Mouse (Mus musculus): ENCODE data around the gene Gas2l3. TPM values are rescaled to one million over a fixed set of nuclear protein-coding genes. Genes with fewer than 3 reads are reported as not detected.

Gas2l3 gene
- total and polyA plus RNA-seq, 3 experiments, result 2.9 to 3.7 TPM; not detected in 1

DNA sequence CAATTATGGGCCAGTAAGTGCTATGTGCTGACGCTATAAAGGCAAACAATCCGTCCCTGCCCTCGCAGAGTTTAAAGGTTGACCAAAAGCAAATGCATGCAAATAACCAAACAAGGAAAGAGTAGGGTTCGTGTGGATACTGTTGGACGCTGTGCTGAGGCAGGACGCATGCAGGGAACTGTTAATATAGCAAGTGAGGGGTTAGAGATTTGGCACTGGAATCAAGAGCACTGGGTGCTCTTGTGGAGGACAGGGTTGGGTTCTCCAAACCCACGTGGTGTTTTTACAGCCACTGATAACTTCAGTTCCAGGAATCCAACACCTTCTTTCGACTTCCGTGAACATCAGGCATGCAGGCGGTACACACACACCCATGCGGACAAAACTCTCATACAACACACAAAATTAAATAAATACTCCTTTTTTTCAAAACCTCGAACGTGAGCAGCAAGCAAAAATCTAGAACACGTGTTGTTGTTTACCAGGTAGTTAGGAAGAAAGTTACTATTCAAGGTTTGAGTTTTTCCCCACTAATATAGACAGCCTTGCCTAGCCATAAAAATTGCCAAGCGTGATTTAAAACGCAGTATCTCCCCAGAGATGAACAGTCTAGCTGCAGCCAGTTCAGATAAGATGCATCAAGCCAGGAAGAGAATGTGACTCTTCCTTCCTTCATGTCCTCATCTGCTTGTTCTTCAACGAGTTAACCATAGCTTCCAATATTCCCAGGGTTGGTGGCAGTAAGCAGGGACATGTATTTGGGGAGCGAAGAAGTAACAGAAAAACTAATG, 40.2 kb upstream of the Gas2l3 start:
- H3K79me2 ChIP-seq (ENCODE audit: control insufficient read depth, insufficient read depth, low read length, poor library complexity), result no peaks in the 10 kb centered on the region
- no peak overlapping the region for H3K9ac ChIP-seq (ENCODE audit: control insufficient read depth, low read depth, low read length, poor library complexity, severe bottlenecking)
- TF ChIP-seq MYC (IDR thresholded peaks at IDR 0.05; ENCODE audit: low read depth, low read length), result no peak
- no peak for TF ChIP-seq TCF12 (IDR thresholded peaks at IDR 0.05; ENCODE audit: low read depth, low read length)
- TF ChIP-seq MYB (IDR thresholded peaks at IDR 0.05; ENCODE audit: low read depth, low read length), result no peak
- TF ChIP-seq KAT2A (conservative IDR thresholded peaks at IDR 0.05; ENCODE audit: low read depth, low read length), result no peak
- TF ChIP-seq GATA1 (IDR thresholded peaks at IDR 0.05; ENCODE audit: low read depth, low read length), result 0 out of 2 replicates have a peak, but pooled peaks have one; percentile 14
- no peak for TF ChIP-seq SMC3 (IDR thresholded peaks at IDR 0.05; ENCODE audit: low read depth, low read length)
- H3K27ac ChIP-seq (ENCODE audit: control insufficient read depth, low read depth, low read length), result no peak overlapping the region
- peaks cover 0 to 44% of the 10 kb centered on the region in 2 experiments; a peak in 2 of 4 replicates for H3K36me3 ChIP-seq (ENCODE audit: control insufficient read depth in 1 of 2, insufficient read depth in 2 of 2, low read length in 2 of 2)
- H3K4me3 ChIP-seq (ENCODE audit: control insufficient read depth in 1 of 2, insufficient read depth in 1 of 2, low read depth in 2 of 2, low read length in 2 of 2), result no peak overlapping the region
- H3K27me3 ChIP-seq (ENCODE audit: control insufficient read depth in 1 of 2, insufficient read depth in 2 of 2, low read length in 2 of 2), result no peaks in the 10 kb centered on the region; a peak in 1 of 4 replicates
- no peaks in the 10 kb centered on the region for H3K9me3 ChIP-seq (replicated peaks; ENCODE audit: insufficient read depth, low read length)
- H3K4me1 ChIP-seq (ENCODE audit: control insufficient read depth in 1 of 2, insufficient read depth in 2 of 2, low read length in 2 of 2), result peaks cover 11 to 35% of the 10 kb centered on the region in 2 experiments
- DNase-seq (ENCODE audit: low read depth, low spot score), result no peak

DNA sequence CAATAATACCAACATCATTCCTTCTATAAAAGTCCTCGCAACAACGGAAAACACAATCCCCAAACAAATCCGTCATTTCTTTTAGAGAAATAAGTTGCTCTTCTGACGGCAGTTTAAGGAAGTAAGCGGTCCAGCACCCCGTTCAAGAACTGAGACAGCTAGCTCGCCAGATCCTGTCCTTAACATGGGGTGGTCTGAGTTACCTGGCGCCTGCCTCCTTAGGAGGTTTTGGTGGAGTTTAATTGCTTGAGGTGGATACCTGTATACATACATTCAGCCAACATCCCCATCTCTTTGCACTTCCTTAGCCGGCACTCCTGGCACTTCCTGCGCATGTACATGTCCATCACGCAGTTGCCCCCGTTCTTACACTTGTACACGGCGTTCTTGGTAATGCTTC, 39.3 kb upstream of the Gas2l3 start:
- no peak for TF ChIP-seq SIN3A (IDR thresholded peaks at IDR 0.05; ENCODE audit: low read length)
- TF ChIP-seq ZKSCAN1 (IDR thresholded peaks at IDR 0.05; ENCODE audit: low read depth, low read length), result no peak
- no peak for TF ChIP-seq CHD2 (IDR thresholded peaks at IDR 0.05; ENCODE audit: low read length)
- TF ChIP-seq RAD21 (IDR thresholded peaks at IDR 0.05; ENCODE audit: low read depth, low read length), result no peak
- TF ChIP-seq NRF1 (IDR thresholded peaks at IDR 0.05; ENCODE audit: insufficient read depth, low read depth, low read length, poor library complexity, severe bottlenecking), result no peak
- no peak for TF ChIP-seq GATA1 (IDR thresholded peaks at IDR 0.05; ENCODE audit: low read depth, low read length)
- TF ChIP-seq BHLHE40 (IDR thresholded peaks at IDR 0.05; ENCODE audit: borderline replicate concordance, low read depth, low read length), result no peak
- TF ChIP-seq MYC (IDR thresholded peaks at IDR 0.05; ENCODE audit: low read depth, low read length), result no peak
- no peak for TF ChIP-seq MAZ (IDR thresholded peaks at IDR 0.05; ENCODE audit: low read depth, low read length)
- no peak for TF ChIP-seq USF1 (IDR thresholded peaks at IDR 0.05; ENCODE audit: low read depth, low read length)
- no peak for TF ChIP-seq MXI1 (IDR thresholded peaks at IDR 0.05; ENCODE audit: low read depth, low read length)
- no peak for TF ChIP-seq UBTF (IDR thresholded peaks at IDR 0.05; ENCODE audit: borderline replicate concordance, insufficient read depth, low read depth, low read length)
- no peak for TF ChIP-seq ZNF384 (IDR thresholded peaks at IDR 0.05; ENCODE audit: low read depth, low read length)
- TF ChIP-seq ETS1 (IDR thresholded peaks at IDR 0.05; ENCODE audit: low read depth, low read length), result no peak
- TF ChIP-seq TBP (IDR thresholded peaks at IDR 0.05; ENCODE audit: low read depth, low read length), result no peak
- TF ChIP-seq EP300 (IDR thresholded peaks at IDR 0.05; ENCODE audit: low read depth in 1 of 2, low read length in 2 of 2), result no peak
- no peak for TF ChIP-seq ZC3H11A (IDR thresholded peaks at IDR 0.05; ENCODE audit: low read depth, low read length)
- TF ChIP-seq SMC3 (IDR thresholded peaks at IDR 0.05; ENCODE audit: low read depth, low read length), result no peak

More for the DNA sequence above, 39.3 kb upstream of the Gas2l3 start:
- H3K36me3 ChIP-seq (ENCODE audit: control insufficient read depth in 1 of 2, insufficient read depth in 2 of 2, low read length in 2 of 2), result peaks cover 0 to 39% of the 10 kb centered on the region in 2 experiments; a peak in 2 of 4 replicates
- H3K4me1 ChIP-seq (ENCODE audit: control insufficient read depth in 1 of 2, insufficient read depth in 2 of 2, low read length in 2 of 2), result peaks cover 9 to 29% of the 10 kb centered on the region in 2 experiments
- DNase-seq (ENCODE audit: low read depth, low spot score), result no peak
- H3K27ac ChIP-seq (ENCODE audit: control insufficient read depth, low read depth, low read length), result no peak overlapping the region
- H3K9ac ChIP-seq (ENCODE audit: control insufficient read depth, low read depth, low read length, poor library complexity, severe bottlenecking), result no peak overlapping the region
- no peaks in the 10 kb centered on the region for H3K79me2 ChIP-seq (ENCODE audit: control insufficient read depth, insufficient read depth, low read length, poor library complexity)
- no peaks in the 10 kb centered on the region; a peak in 1 of 4 replicates for H3K27me3 ChIP-seq (ENCODE audit: control insufficient read depth in 1 of 2, insufficient read depth in 2 of 2, low read length in 2 of 2)
- no peak overlapping the region for H3K4me3 ChIP-seq (ENCODE audit: control insufficient read depth in 1 of 2, insufficient read depth in 1 of 2, low read depth in 2 of 2, low read length in 2 of 2)
- no peaks in the 10 kb centered on the region for H3K9me3 ChIP-seq (replicated peaks; ENCODE audit: insufficient read depth, low read length)

Measured in MEL (cell line).